Mouse (Mus musculus): ENCODE measurements around the gene Zbtb2. TPM values are rescaled to one million over a fixed set of nuclear protein-coding genes. Genes with fewer than 3 reads are reported as not detected.

Gene Zbtb2
- total and polyA plus RNA-seq, 2 experiments from 2014 or later = 14.8 to 17.7 TPM

DNA sequence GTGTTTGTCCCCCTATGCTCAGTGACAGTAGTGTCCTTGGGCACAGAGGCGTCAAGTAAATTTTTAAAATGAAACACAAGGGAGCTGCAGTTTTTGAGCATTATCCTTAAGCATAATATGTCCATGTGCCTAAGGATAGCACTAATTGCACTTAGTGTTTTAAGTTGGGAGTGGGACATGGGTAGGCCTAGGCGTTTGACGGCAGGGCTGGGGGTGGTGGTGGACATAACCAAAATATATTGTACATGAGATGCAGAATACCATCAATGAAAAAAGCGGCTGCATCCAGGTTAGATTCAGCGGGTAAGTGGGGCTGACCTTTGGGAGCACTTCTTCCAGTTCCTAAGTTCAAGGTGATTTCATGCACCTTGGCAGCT is 43.8 kb upstream of the Zbtb2 start:
- 12% methylated on average over 5 of the region's 5 CpGs for WGBS
- peak; percentile 41 for ATAC-seq (ENCODE audit: low FRiP score)

DNA sequence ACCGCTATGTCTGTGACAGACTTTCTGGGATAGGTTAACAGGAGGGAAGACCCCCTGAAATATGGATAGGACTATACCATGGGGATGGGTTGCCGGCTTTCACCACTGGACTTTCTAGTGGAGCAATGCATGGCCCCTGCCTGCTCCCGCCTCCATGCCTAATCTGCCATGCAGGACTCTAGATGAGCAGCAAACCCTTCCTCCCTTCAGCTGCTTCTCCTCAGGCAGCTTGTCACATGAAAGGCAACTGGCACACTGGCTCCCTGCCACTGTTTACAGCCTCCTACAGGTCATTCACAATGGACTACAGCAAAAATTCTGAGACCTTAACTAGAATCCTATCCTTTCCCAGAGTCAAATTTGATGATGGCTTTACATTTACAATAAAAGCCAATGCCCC is 42.9 kb upstream of the Zbtb2 start:
- Histone ChIP-seq H3K4me1 (ENCODE audit: insufficient read depth, low read length) (peaks cover 3% of the 10 kb centered on the region; the same call in 1 of the 2 replicates), H3K4me3 (ENCODE audit: low read depth, low read length) (no peak overlapping the region), H3K27me3 (ENCODE audit: insufficient read depth, low read length) (no peaks in the 10 kb centered on the region), H3K9me3 (ENCODE audit: low read length) (no peaks in the 10 kb centered on the region), H3K36me3 (ENCODE audit: insufficient read depth, low read length) (peaks cover 13% of the 10 kb centered on the region; the same call in 1 of the 2 replicates), H3K9ac (replicated peaks; ENCODE audit: low read length, poor library complexity, severe bottlenecking) (no peak overlapping the region; the same call in 1 of the 2 replicates), H3K4me2 (ENCODE audit: low read depth, low read length, poor library complexity, severe bottlenecking) (peak overlapping the region; percentile 81; the same call in 1 of the 2 replicates), H3K27ac (ENCODE audit: low read depth, low read length) (no peak overlapping the region)
- WGBS = 91% methylated on average over 3 of the region's 3 CpGs
- DNase-seq (ENCODE audit: low spot score) (peak; percentile 17), ATAC-seq (ENCODE audit: low FRiP score) (no peak)
- TF ChIP-seq CTCF (IDR thresholded peaks at IDR 0.05) = no peak

More for the DNA sequence above, 43.8 kb upstream of the Zbtb2 start:
- Histone ChIP-seq H3K27ac (ENCODE audit: low read depth, low read length) (peak overlapping the region; percentile 74), H3K9ac (replicated peaks; ENCODE audit: low read length, poor library complexity, severe bottlenecking) (peak overlapping the region; percentile 75), H3K27me3 (ENCODE audit: insufficient read depth, low read length) (no peaks in the 10 kb centered on the region), H3K36me3 (ENCODE audit: insufficient read depth, low read length) (peaks cover 6% of the 10 kb centered on the region; the same call in 1 of the 2 replicates), H3K9me3 (ENCODE audit: low read length) (no peaks in the 10 kb centered on the region), H3K4me2 (ENCODE audit: low read depth, low read length, poor library complexity, severe bottlenecking) (peak overlapping the region; percentile 81), H3K4me3 (ENCODE audit: low read depth, low read length) (peak overlapping the region; percentile 60), H3K4me1 (ENCODE audit: insufficient read depth, low read length) (peaks cover 3% of the 10 kb centered on the region; the same call in 1 of the 2 replicates)
- no peak for DNase-seq (ENCODE audit: low spot score)
- no peak for TF ChIP-seq CTCF (IDR thresholded peaks at IDR 0.05)

DNA sequence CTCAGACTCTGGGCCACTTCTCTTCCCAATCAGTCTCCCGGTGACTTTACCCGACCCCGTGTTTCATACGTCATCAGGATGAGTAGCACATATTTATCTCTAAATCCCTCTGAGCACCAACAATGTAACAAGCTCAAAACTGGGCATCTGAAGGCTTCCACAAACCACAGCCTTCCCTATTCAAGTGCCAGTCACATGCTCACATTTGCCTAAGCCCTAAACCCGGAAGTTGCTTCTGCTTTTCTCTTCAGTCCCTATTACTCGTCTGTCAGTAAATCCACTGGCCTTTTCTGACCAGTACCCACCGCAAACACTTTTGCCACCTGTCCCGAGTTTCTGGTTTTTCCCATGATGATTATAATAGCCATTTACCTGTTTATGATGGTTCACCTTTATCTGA is 42.5 kb upstream of the Zbtb2 start:
- Histone ChIP-seq H3K9me3 (ENCODE audit: low read length) (no peaks in the 10 kb centered on the region), H3K27ac (ENCODE audit: low read depth, low read length) (no peak overlapping the region), H3K4me1 (ENCODE audit: insufficient read depth, low read length) (peaks cover 3% of the 10 kb centered on the region; the same call in 1 of the 2 replicates), H3K4me2 (ENCODE audit: low read depth, low read length, poor library complexity, severe bottlenecking) (no peak overlapping the region), H3K9ac (replicated peaks; ENCODE audit: low read length, poor library complexity, severe bottlenecking) (no peak overlapping the region; the same call in 1 of the 2 replicates), H3K27me3 (ENCODE audit: insufficient read depth, low read length) (no peaks in the 10 kb centered on the region), H3K4me3 (ENCODE audit: low read depth, low read length) (no peak overlapping the region), H3K36me3 (ENCODE audit: insufficient read depth, low read length) (peaks cover 13% of the 10 kb centered on the region; the same call in 1 of the 2 replicates)
- WGBS = 75% methylated on average over 8 of the region's 8 CpGs
- no peak for TF ChIP-seq CTCF (IDR thresholded peaks at IDR 0.05)
- DNase-seq (ENCODE audit: low spot score) (no peak), ATAC-seq (ENCODE audit: low FRiP score) (no peak)

DNA sequence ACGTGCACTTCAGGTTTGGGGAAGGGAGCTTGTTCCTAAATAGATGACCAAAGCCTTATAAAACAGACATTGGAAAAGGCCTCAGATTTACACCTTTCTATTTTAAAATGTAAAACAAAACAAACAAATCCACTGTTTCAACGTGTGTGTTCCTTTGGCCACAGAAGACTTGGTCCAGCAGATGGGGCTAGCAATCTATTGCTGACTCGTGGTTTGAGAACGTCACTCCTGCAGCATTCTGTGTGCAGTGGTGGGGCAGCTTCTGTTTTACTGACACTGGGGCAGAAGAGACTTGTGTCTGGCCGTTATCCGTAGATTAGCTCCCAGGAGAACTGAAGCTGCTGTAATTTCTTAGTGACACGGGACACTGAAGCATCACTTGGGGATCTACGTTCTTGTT is 37.3 kb upstream of the Zbtb2 start:
- Histone ChIP-seq H3K4me1 (ENCODE audit: insufficient read depth, low read length) (no peaks in the 10 kb centered on the region), H3K36me3 (ENCODE audit: insufficient read depth, low read length) (peaks cover 38% of the 10 kb centered on the region), H3K9ac (replicated peaks; ENCODE audit: low read length, poor library complexity, severe bottlenecking) (no peak overlapping the region), H3K4me3 (ENCODE audit: low read depth, low read length) (no peak overlapping the region), H3K9me3 (ENCODE audit: low read length) (no peaks in the 10 kb centered on the region), H3K27ac (ENCODE audit: low read depth, low read length) (no peak overlapping the region), H3K4me2 (ENCODE audit: low read depth, low read length, poor library complexity, severe bottlenecking) (no peak overlapping the region), H3K27me3 (ENCODE audit: insufficient read depth, low read length) (no peaks in the 10 kb centered on the region)
- ATAC-seq (ENCODE audit: low FRiP score) (no peak), DNase-seq (ENCODE audit: low spot score) (no peak)
- 82% methylated on average over 8 of the region's 8 CpGs for WGBS
- peak; percentile 64 for TF ChIP-seq CTCF (IDR thresholded peaks at IDR 0.05)

DNA sequence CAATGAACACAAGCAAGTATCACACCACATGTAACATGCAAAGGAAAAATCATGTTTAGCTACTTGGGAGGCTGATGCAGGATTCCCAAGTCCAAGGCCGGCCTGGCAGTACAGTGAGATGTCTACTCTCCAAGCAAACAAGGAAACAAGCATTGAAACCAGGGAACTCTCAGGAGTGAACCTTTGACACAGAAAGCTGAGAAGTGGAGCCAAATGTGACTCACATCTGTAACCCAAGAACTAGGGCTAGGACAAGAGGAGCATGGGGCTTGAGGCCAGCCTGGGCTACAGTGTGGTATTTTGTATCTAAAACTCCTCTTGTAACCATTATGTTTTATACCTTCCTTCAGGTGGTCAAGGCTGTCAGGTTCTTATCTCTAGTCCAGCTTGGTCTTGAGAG is 19.3 kb upstream of the Zbtb2 start:
- no peak overlapping the region for H3K4me3 ChIP-seq (ENCODE audit: low read depth, low read length)
- no peaks in the 10 kb centered on the region for H3K9me3 ChIP-seq (ENCODE audit: low read length)
- DNase-seq (ENCODE audit: low spot score) (no peak), ATAC-seq (ENCODE audit: low FRiP score) (no peak)
- H3K4me2 ChIP-seq (ENCODE audit: low read depth, low read length, poor library complexity, severe bottlenecking) = no peak overlapping the region
- no peak overlapping the region for H3K9ac ChIP-seq (replicated peaks; ENCODE audit: low read length, poor library complexity, severe bottlenecking)
- H3K27ac ChIP-seq (ENCODE audit: low read depth, low read length) = no peak overlapping the region
- 89% methylated on average over 1 of the region's 1 CpGs for WGBS
- no peaks in the 10 kb centered on the region for H3K27me3 ChIP-seq (ENCODE audit: insufficient read depth, low read length)
- no peaks in the 10 kb centered on the region for H3K4me1 ChIP-seq (ENCODE audit: insufficient read depth, low read length)
- peaks cover 20% of the 10 kb centered on the region for H3K36me3 ChIP-seq (ENCODE audit: insufficient read depth, low read length)
- no peak for TF ChIP-seq CTCF (IDR thresholded peaks at IDR 0.05)

DNA sequence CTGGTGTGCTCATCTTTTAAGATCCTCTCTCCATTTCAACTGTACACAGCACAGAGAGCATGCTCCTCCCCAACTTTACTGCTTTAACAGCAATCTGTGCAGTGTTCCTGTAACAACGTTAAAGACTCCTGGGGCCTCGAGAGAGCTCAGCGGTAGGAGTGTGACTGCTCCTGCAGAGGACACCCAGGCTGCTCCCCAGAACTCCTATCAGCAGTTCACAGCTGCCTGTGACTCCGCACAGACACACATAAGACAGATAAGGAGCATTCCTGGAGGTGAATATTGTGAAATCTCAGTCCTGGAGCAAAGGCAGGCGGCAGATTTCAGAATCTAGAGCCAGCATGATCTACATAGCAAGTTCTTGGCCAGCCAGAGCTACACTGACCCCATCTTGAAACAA is 17.6 kb upstream of the Zbtb2 start:
- no peak overlapping the region for H3K9ac ChIP-seq (replicated peaks; ENCODE audit: low read length, poor library complexity, severe bottlenecking)
- WGBS = 84% methylated on average over 5 of the region's 5 CpGs
- peaks cover 19% of the 10 kb centered on the region for H3K36me3 ChIP-seq (ENCODE audit: insufficient read depth, low read length)
- no peaks in the 10 kb centered on the region for H3K9me3 ChIP-seq (ENCODE audit: low read length)
- ATAC-seq (ENCODE audit: low FRiP score) = no peak
- no peak for DNase-seq (ENCODE audit: low spot score)
- no peak overlapping the region for H3K27ac ChIP-seq (ENCODE audit: low read depth, low read length)
- H3K4me3 ChIP-seq (ENCODE audit: low read depth, low read length) = no peak overlapping the region
- no peak for TF ChIP-seq CTCF (IDR thresholded peaks at IDR 0.05)
- H3K4me1 ChIP-seq (ENCODE audit: insufficient read depth, low read length) = no peaks in the 10 kb centered on the region
- H3K27me3 ChIP-seq (ENCODE audit: insufficient read depth, low read length) = no peaks in the 10 kb centered on the region
- H3K4me2 ChIP-seq (ENCODE audit: low read depth, low read length, poor library complexity, severe bottlenecking) = no peak overlapping the region
